Mouse (Mus musculus) kidney, adult 2 months (tissue): Measurements from ENCODE around the gene Tmem177.

ENCODE experiments used
- CTCF ChIP-seq: fragments of 200-500 bp; conservative IDR thresholded peaks from 2 replicates; pipeline ENCODE4 v1.5.1; 2011; ENCODE audit warnings: low read depth, mild to moderate bottlenecking, control low read depth, low read length, moderate library complexity, mixed read lengths; ENCODE audit not compliant: insufficient read depth, insufficient read length
- POLR2A ChIP-seq: fragments of 200-500 bp; IDR thresholded peaks from one replicate; pipeline ENCODE4 v1.6.1; 2011; ENCODE audit warnings: low read depth, low read length, control low read depth

DNA sequence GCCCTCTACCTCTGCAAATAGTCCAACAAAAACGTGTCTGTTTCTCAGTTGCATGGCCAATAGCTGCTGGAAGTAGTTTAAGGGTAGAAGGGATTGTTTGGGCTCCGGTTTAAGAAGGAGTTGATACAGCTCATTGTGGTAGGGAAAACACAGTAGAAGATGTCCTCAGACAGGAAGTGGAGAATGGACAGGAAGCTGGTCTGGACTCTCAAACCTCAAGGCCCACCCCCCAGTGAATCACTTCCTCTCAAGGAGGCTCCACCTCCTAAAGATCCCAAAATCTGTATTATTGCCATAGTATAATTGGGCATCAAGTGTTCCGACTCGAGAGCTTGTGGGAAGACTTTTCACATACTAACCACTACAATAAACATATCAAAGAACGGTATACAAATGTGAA is 53.4 kb downstream of the Tmem177 start:
- TF ChIP-seq CTCF (no peak), POLR2A (no peak)
